Mouse (Mus musculus) embryo, embryonic 9.5 days (tissue): ENCODE measurements around the gene Babam2.

Experiments used
- DNase-seq: peaks from one replicate; pipeline ENCODE4 v3.0.0-alpha.2; 2017; ENCODE audit errors: extremely low spot score

Babam2 gene

DNA sequence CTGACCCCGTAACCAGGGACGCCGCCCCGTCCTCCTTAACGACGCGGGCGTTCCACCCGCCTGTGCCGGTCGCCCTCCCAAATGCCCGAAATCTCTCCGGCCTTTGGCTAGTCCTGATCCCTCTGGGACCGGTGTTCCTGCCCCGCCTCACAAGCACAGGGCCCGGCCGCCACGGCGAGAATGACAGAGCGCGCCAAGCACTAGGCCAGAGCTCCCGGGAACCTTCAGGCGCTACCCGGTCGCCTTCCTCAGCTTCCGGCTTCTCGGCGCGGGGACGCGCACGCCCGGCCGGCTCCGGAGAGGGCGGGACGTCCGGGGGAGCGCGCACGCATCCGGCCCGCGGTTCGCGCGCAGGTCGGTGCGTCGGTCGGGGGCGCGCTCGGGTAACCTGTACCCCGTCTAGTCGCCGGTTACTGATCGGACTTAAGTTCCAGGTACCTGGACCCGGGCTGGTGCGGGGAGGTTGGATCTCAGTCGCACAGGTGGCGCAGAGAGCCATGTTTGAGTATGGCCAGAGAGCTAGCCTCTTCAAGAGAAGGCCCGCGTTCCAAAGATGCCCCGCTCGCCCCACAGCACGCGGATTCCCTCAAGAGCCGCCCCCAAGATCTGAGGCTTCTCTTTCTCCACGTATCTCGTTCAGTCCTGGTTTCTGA is at the start of gene Babam2:
Gene Babam2, plus strand, starts transcription at position 41 of the 653 bp plus-strand sequence.
- DNase-seq = peak; percentile 96

GRCm38 (mm10) chr5:31650518-31651288 is 46.8 kb upstream of the Babam2 start:
- no peak for DNase-seq

- DNase-seq = no peak
Observed at GRCm38 (mm10) chr5:31655688-31656190, 41.7 kb upstream of the Babam2 start.

DNA sequence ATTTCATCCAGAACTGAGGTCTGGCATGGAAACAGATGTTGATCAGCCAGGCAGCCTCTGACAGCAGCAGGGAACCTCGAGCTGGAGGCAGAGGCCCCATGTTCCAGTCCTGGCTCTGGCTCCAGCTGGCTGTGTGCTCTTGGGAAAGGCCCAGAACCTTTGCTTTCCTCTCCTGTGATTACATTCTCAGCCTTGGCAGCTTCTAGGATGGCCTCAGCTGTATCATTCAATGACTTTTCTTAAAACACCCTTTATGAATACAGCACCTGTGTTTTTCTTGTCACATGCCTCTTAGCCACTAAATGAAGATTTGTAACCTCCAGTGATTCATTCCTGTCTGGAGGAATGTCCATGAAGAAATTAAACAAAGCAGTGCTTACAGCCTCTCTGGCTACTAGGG is 31.3 kb upstream of the Babam2 start:
- no peak for DNase-seq

DNA sequence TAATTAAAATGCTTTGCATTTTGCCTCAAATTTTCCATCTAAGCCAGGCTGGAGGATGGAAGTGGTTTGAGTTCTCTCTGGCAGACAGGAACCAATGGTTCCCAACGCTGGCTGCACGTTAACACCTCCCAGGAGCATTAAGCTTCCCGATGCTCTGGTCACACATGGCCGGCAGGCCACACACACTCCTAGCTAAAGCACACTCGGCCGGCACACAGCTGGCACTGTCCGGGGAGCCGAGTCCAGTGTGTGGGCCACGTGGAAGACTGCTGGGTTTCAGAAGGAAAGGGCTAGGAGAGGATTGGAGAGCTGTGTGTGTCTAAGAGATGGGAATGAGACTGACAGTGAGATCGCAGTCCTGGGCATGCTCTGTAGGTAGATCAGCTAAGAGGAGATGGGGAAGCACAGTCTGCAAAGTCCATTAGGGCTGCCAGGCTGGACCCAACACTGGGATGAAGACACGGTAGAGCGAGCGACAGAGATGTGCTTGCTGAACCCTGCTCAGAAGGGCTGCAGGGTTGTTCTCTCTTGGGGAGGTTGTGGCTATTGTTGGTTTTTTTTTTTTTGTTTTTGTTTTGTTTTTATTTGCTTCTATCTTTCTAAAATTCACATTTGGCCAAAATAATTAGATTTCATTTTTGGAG is 29.0 kb upstream of the Babam2 start:
- DNase-seq = no peak

- DNase-seq = no peak
Observed at GRCm38 (mm10) chr5:31669984-31670383, 27.5 kb upstream of the Babam2 start.

- no peak for DNase-seq
Observed at GRCm38 (mm10) chr5:31671137-31671536, 26.3 kb upstream of the Babam2 start.

GRCm38 (mm10) chr5:31673431-31673830 is 24.1 kb upstream of the Babam2 start:
- no peak for DNase-seq

DNA sequence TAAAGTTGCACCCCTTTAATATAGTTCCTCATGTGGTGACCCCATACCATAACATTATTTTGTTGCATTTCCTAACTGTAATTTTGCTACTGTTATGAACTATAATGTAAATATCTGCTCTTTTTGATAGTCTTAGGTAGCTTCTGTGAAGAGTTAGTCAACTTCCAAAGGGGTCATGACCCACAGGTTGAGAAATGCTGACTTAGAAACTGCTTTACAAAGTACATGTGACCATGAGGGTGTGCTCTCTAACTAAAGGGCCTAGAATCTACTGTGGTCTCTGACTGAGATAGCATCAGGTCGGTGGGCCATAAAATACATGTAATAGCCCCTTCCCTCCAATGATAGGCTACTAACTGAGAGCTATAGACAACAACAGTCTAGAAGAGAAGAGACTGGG is 19.5 kb upstream of the Babam2 start:
- no peak for DNase-seq

GRCm38 (mm10) chr5:31680183-31680582 is 17.3 kb upstream of the Babam2 start:
- no peak for DNase-seq

GRCm38 (mm10) chr5:31682305-31682704 is 15.2 kb upstream of the Babam2 start:
- DNase-seq = no peak

GRCm38 (mm10) chr5:31686040-31686439 is 11.4 kb upstream of the Babam2 start:
- no peak for DNase-seq

GRCm38 (mm10) chr5:31687972-31688371 is 9.5 kb upstream of the Babam2 start:
- DNase-seq = no peak

- DNase-seq = no peak
Observed at GRCm38 (mm10) chr5:31693191-31693590, 4.3 kb upstream of the Babam2 start.

DNA sequence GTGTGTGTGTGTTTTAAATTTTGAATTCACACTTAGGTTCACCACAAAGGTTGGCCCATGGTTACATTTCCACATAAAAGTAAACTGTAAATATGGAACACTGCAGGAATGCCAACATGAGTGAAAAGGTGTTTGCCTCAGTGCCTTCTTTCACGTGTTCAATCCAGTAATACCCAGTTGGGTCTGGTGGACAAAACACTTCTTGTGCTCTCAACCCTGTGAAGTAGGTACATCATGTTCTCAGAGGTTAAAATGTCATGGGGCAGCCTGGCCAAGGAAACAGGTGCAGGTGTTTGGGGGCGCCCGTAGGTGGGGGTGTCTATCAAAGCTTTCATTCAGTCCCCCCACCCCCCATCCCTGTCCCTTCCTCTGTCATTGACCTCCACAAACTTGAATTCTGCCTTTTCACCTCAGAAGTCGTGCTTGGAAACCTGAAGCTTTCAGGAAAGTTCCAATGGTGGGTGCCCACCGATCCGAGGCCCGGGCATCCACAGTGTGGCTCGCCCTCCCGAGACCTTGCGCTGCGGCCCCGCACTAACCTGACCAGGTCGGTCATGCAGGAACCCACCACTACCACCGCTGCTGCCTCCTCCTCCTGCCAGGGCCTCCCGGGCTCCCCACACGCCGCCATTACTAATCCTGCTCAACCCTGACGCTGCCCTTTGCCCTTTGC is 377 bp upstream of the Babam2 start, which contains the start of gene Rbks:
Gene Rbks, minus strand, starts transcription at position 657 of the 673 bp plus-strand sequence.
- DNase-seq = no peak

GRCm38 (mm10) chr5:31698297-31698726 is 828 bp downstream of the Babam2 start:
- peak; percentile 75 for DNase-seq

DNA sequence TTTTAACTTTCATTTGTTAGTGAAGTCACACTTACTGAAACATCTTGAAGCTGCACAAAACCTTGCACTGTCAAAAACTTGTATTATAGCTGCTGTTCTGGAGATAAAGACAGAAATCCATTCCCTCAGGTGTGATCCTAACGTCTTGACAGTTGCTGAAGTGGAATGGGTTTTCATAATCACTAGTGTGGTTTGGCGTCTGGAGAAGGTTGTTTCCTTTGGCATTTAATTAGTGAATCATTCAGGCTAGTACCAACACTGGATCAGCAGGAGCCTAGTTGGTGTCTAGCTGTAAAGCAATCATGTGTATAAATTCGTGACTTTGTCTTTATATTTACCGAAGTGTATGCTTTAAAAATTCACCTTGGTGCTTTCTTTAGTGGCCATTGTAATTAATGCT is 1.4 kb downstream of the Babam2 start:
- no peak for DNase-seq

- no peak for DNase-seq
Observed at GRCm38 (mm10) chr5:31699397-31699796, 1.9 kb downstream of the Babam2 start.

DNA sequence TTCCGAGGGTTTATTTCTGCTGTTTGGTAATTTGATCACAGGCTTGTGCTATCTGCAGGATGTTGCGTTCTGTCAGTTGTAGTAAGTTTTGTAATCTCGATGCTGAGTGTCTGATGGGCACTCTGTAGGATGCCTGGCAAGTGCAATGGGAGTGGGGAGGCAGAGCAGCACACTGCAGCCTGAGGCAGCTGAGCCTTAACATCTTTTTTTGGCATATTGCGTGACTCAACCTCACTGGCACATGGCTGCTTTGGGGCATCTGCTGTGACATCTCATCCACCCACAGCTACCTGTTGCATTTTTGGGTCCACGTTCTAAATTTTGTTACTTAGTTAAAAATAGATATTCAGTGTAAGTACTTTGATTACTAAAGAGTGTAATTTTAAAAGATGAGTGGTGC is 7.5 kb downstream of the Babam2 start:
- DNase-seq = no peak

GRCm38 (mm10) chr5:31706826-31707225 is 9.3 kb downstream of the Babam2 start:
- no peak for DNase-seq

- DNase-seq = no peak
Observed at GRCm38 (mm10) chr5:31709389-31709788, 11.9 kb downstream of the Babam2 start.

DNA sequence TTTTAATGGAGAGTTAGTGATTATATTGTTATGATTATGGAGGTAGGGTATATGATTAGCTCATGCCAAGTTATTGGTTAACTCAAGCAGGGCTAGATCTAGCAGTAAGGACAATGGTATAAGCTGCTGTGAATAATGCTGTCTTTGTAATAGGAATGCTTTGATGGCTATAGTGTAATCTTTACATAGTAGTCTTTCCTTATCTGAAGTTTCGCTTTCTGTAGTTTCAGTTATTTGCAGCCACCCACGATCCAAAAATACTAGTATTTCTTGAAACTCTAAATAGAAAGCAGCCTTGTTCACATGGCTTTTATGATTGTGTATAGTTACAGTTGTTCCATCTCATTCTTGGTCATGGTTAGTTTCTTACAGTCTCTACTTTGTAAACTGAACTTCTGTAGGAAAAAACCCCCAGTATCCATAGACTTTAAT is 15.8 kb downstream of the Babam2 start:
- DNase-seq = no peak
